Mouse (Mus musculus): Measurements from ENCODE around the gene Acp5. TPM values are rescaled to one million over a fixed set of nuclear protein-coding genes. Genes with fewer than 3 reads are reported as not detected.

The Acp5 gene
- 278 TPM for polyA plus RNA-seq (2017; shearing (Covaris generic))

GRCm38 (mm10) chr9:22135644-22136390, at the start of gene Acp5:
Acp5 (minus strand) TSS chr9:22135711.

GRCm38 (mm10) chr9:22156497-22157245, 21.2 kb upstream of the Acp5 start, which contains the start of gene Pigyl:
Pigyl (plus strand) TSS chr9:22156846.

GRCm38 (mm10) chr9:22116740-22117426, 18.6 kb downstream of the Acp5 start, which contains the start of gene Elof1:
Elof1 (minus strand) TSS chr9:22117172.

DNA sequence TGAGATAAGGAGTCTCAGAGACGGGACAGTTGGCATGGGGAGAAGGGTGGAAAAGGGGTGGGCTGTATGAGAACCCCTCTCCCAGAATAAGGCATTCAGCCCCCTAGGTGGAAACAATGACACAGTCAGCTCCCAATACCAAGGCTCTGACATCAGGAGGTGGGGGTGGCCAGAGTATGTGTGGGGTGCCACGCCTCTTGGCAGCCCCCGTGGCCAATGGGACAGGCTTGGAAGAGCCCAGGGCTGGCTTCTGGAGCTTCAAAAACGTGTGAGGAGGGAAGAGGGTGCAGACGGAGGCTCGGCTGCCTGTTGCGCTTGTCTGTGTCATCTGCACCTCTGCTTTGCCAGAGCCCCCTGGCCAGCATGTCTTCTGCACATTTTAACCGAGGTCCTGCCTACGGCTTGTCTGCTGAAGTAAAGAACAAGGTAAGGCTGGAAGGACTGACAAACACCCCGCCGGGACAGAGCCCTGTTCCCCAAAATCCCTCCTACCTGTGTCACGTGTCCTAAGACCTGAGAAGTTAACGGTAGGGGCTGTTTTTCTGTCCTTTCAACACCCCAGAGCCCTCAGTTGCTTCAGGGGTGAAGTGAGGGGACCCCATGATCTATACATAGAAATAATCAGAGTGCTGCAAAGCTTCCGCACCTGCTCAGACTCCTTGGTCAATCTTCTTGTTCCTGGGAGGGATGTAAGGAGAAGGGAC, 36.4 kb downstream of the Acp5 start, which contains the start of gene Cnn1:
TSS of gene Cnn1 (plus strand) at position 224 of the 704 bp plus-strand sequence.

GRCm38 (mm10) chr9:22085022-22085834, 50.3 kb downstream of the Acp5 start, which contains the start of gene Ecsit:
Ecsit (minus strand) TSS chr9:22085438.

Other genes with a start within 250 kb of the Acp5 start
- 9.3 TPM for gene Rab3d, start 217.5 kb downstream of the Acp5 start, polyA plus RNA-seq (2017; shearing (Covaris generic))
- 0.20 TPM for gene Ccdc159, start 208.2 kb downstream of the Acp5 start, polyA plus RNA-seq (2017; shearing (Covaris generic))
- gene Tmem205, start 208.2 kb downstream of the Acp5 start, polyA plus RNA-seq (2017; shearing (Covaris generic)), result 1.7 TPM
- gene Plppr2, start 198.7 kb downstream of the Acp5 start, polyA plus RNA-seq (2017; shearing (Covaris generic)), result 1.1 TPM
- gene Swsap1, start 180.0 kb downstream of the Acp5 start, polyA plus RNA-seq (2017; shearing (Covaris generic)), result 14.6 TPM
- 0.45 TPM for gene Epor, start 172.2 kb downstream of the Acp5 start, polyA plus RNA-seq (2017; shearing (Covaris generic))
- not detected for gene Rgl3, start 146.3 kb downstream of the Acp5 start, polyA plus RNA-seq (2017; shearing (Covaris generic))
- not detected for gene Ccdc151, start 133.1 kb downstream of the Acp5 start, polyA plus RNA-seq (2017; shearing (Covaris generic))
- gene Prkcsh, start 132.9 kb downstream of the Acp5 start, polyA plus RNA-seq (2017; shearing (Covaris generic)), result 83.1 TPM
- gene Elavl3, start 83.7 kb downstream of the Acp5 start, polyA plus RNA-seq (2017; shearing (Covaris generic)), result not detected
- gene Gm49318, start 64.5 kb downstream of the Acp5 start, polyA plus RNA-seq (2017; shearing (Covaris generic)), result not detected
- 26.5 TPM for gene Zfp653, start 64.3 kb downstream of the Acp5 start, polyA plus RNA-seq (2017; shearing (Covaris generic))
- 52.0 TPM for gene Ecsit, start 50.3 kb downstream of the Acp5 start, polyA plus RNA-seq (2017; shearing (Covaris generic))
- gene Cnn1, start 36.5 kb downstream of the Acp5 start, polyA plus RNA-seq (2017; shearing (Covaris generic)), result 0.07 TPM
- gene Elof1, start 18.5 kb downstream of the Acp5 start, polyA plus RNA-seq (2017; shearing (Covaris generic)), result 72.2 TPM
- 38.4 TPM for gene Pigyl, start 21.1 kb upstream of the Acp5 start, polyA plus RNA-seq (2017; shearing (Covaris generic))
- not detected for gene Zfp872, start 52.4 kb upstream of the Acp5 start, polyA plus RNA-seq (2017; shearing (Covaris generic))
- gene Zfp809, start 90.0 kb upstream of the Acp5 start, polyA plus RNA-seq (2017; shearing (Covaris generic)), result 46.6 TPM
- gene Zfp599, start 124.2 kb upstream of the Acp5 start, polyA plus RNA-seq (2017; shearing (Covaris generic)), result 4.5 TPM
- gene Zfp810, start 171.9 kb upstream of the Acp5 start, polyA plus RNA-seq (2017; shearing (Covaris generic)), result 20.6 TPM